Mouse (Mus musculus): Measurements from ENCODE around the gene Ugt1a10. TPM values are rescaled to one million over a fixed set of nuclear protein-coding genes. Genes with fewer than 3 reads are reported as not detected.
"Not testable (repeated sequence)": the region's sequence is repeated elsewhere in the genome, so short reads cannot be mapped to it uniquely, and the experiment has no call there.

Gene Ugt1a10
- total RNA-seq (2021): not detected
- long read RNA-seq, experiment 1: 0 reads
- long read RNA-seq, experiment 2: 0 reads

DNA sequence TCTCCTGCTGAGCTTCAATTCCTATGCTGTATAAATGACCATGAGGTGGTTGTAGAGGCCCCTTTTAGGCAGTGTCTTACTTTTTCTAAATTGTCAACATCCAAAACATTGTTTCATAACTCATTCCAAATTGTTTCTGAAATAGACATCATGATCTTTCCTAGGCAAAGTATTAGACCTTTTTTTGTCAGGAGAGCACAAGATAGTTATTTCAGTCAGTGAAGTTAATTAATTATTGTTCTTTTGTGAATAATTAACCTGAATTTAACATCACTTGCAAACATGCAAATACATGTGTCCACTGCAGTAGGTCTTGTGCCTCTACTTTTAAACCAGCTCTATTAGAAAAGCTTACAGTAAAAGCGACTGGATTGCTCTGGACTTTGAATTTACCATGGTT is at the start of gene Ugt1a10:
Gene Ugt1a10, plus strand, starts transcription at position 301 of the 400 bp plus-strand sequence.
- intact Hi-C loops (cut with DNase I; ENCODE audit: low total_unique reads): no loop called here
- DNase-seq: no peak

DNA sequence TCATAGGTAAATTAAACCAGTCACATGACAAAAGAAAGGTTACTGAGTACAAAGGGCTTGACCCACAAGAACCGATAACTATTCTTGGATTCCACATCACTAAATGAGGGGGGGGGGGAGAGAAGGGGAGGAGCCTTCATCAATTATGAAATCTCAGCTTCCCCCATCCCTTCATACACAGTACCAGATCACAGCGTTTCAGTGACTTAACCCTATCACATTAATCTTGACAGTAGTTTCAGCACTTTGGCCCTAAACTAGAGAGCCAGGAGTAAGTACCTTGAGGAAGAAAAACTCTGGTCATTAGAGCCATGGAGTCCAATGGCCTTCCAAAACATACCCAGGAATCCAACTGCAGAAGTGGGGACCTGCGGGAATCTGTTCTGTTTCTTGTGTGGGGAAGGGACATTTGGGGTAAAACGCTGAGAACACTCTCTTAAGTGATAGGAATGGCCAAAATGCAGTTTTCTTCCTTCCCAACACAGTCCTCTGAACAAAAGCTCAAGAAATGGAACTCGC is 47.4 kb upstream of the Ugt1a10 start:
- intact Hi-C loops (cut with DNase I; ENCODE audit: low total_unique reads): no loop called here
- no peak for DNase-seq

- intact Hi-C loops (cut with DNase I; ENCODE audit: low total_unique reads): no loop called here
Measured at GRCm38 (mm10) chr1:88008211-88008697, 46.9 kb upstream of the Ugt1a10 start, which contains the start of gene Usp40. Usp40 (minus strand) TSS chr1:88008551.

GRCm38 (mm10) chr1:88008735-88009134 is 46.5 kb upstream of the Ugt1a10 start:
- intact Hi-C loops (cut with DNase I; ENCODE audit: low total_unique reads): no loop called here
- DNase-seq: no peak

More at GRCm38 (mm10) chr1:88008211-88008697, 46.9 kb upstream of the Ugt1a10 start, which contains the start of gene Usp40:
- peak; percentile 86 for DNase-seq

GRCm38 (mm10) chr1:88009521-88009920 is 45.7 kb upstream of the Ugt1a10 start:
- intact Hi-C loops (cut with DNase I; ENCODE audit: low total_unique reads): no loop called here
- DNase-seq: no peak

DNA sequence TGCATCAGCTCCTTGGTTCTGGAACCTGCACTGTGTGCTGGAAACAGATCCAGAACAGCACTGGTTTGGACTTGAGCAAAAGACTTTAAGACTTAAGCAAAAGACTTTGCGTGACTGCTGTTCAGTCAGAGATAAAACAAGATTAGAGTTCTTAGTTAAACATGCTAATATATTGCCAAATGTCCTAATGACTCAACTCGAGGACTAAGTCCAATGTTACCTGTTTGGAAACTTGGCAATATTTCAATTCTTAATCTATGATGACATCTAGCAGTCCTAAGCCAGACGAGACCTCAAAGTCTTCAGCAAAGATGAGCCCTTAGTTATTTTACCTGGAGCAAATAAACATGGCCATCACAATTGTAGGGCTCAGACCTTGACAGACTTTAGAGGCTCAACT is 41.5 kb upstream of the Ugt1a10 start:
- intact Hi-C loops (cut with DNase I; ENCODE audit: low total_unique reads): no loop called here
- no peak for DNase-seq

GRCm38 (mm10) chr1:88014194-88014593 is 41.0 kb upstream of the Ugt1a10 start:
- intact Hi-C loops (cut with DNase I; ENCODE audit: low total_unique reads): no loop called here
- DNase-seq: no peak

DNA sequence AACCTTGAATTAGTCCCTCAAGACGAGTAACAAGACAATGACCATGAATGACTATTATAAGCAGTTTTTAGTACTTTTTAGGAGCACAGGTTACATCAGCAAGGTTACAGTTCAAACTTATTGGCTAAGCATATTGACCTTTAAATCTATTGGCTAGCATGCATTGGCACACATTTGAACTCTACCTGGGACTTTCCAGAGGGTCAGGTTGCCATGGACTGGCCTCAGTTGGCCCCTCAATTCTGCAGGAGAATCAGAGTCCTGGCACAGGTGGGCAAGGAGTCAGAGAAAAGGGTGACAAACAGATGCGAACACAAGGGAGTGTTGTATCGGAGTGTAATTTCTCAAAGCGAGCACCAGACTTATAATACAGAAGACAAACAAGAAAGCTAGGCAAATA is 40.5 kb upstream of the Ugt1a10 start:
- intact Hi-C loops (cut with DNase I; ENCODE audit: low total_unique reads): no loop called here
- DNase-seq: no peak

DNA sequence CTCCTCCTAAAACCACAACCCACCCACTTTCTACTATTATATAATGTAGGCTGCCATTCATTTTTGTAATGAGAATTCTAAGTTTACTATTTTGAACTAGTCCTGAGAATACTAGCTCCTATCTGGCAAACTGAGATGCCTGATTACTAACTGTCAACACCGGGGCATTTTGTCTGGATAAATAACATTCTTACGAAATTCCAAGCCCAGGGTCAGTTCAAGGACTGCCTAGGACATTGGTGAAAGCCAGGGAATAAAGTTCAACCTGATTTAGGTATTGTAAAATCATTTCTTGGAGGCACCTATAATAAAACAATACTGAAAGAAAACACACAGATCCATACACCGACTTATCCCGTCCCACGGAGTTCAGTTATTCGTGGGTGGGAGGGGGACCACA is 39.8 kb upstream of the Ugt1a10 start:
- no peak for DNase-seq
- intact Hi-C loops (cut with DNase I; ENCODE audit: low total_unique reads): no loop called here

- intact Hi-C loops (cut with DNase I; ENCODE audit: low total_unique reads); DNase-seq: not testable (repeated sequence)
Measured at GRCm38 (mm10) chr1:88025244-88025643, 29.9 kb upstream of the Ugt1a10 start.

DNA sequence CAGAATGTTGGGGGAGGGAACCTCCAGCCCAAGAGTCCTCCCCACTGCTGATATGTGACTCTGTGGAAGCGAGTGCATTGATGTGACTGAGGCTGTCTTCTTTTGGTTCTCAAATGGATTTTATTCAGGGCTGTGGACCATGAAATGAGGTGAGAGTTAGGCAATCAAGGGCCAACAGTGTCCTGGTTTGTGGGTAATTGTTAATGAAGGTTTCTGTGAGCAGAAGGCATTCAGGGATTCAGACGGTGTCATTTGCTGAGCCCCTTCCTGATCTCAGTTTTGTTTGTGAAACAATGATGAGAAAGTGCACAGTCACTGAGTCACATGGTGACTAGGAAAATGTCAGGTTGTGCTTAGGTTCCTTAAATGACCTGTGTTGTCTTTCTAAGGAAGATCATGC is 12.1 kb upstream of the Ugt1a10 start:
- intact Hi-C loops (cut with DNase I; ENCODE audit: low total_unique reads): not testable (repeated sequence)

DNA sequence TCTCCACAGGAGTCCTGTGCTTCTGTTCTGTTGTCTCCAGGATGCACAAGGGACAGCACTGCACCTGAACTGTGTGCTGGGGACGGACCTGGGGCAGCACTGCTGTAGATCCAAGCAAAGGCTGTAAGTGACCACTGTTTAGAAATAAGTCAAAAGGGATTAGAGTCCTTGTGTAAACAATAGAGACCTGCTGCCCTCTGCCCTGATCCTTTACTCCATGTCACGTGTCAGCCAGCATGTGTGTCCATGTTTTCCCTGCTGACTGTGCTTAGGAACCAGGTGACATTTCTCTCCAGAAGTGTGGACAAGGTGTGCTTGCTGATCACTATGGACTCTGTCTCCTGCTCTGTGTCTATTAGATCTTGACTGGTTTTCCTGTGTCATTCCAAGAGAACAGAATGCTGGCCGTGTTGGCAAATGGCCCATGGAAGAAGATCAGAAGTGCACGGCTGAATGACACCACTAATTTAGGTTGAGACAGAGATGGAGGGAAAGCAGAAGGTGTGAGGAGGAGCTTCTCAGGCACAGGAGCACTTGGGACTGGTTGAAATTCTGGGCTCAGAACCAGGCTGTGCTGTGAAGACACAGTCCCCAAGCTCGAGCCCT is 10.3 kb upstream of the Ugt1a10 start:
- DNase-seq; intact Hi-C loops (cut with DNase I; ENCODE audit: low total_unique reads): not testable (repeated sequence)

More for the DNA sequence above, 12.1 kb upstream of the Ugt1a10 start:
- DNase-seq: not testable (repeated sequence)

DNA sequence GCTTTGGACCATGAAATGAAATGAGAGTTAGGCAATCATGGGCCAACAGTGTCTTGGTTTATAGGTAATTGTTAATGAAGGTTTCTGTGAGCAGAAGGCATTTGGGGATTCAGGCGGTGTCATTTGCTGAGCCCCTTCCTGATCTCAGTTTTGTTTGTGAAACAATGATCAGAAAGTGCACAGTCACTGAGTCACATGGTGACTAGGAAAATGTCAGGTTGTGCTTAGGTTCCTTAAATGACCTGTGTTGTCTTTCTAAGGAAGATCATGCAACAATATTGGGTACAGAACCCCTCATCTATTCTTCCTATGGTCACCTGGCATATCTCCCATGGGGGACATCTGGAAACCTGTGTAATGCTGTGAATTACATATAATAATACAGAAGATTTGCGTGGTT is 7.8 kb upstream of the Ugt1a10 start:
- DNase-seq; intact Hi-C loops (cut with DNase I; ENCODE audit: low total_unique reads): not testable (repeated sequence)

DNA sequence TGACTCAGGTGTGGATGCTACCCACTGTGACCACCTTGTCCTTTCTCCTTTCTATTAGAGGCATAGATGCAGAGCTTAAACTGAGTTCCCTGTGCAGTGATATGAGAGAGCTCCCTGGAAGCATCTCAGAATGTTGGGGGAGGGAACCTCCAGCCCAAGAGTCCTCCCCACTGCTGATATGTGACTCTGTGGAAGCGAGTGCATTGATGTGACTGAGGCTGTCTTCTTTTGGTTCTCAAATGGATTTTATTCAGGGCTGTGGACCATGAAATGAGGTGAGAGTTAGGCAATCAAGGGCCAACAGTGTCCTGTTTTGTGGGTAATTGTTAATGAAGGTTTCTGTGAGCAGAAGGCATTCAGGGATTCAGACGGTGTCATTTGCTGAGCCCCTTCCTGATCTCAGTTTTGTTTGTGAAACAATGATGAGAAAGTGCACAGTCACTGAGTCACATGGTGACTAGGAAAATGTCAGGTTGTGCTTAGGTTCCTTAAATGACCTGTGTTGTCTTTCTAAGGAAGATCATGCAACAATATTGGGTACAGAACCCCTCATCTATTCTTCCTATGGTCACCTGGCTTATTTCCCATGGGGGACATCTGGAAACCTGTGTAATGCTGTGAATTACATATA is 11.4 kb downstream of the Ugt1a10 start:
- intact Hi-C loops (cut with DNase I; ENCODE audit: low total_unique reads): not testable (repeated sequence)

DNA sequence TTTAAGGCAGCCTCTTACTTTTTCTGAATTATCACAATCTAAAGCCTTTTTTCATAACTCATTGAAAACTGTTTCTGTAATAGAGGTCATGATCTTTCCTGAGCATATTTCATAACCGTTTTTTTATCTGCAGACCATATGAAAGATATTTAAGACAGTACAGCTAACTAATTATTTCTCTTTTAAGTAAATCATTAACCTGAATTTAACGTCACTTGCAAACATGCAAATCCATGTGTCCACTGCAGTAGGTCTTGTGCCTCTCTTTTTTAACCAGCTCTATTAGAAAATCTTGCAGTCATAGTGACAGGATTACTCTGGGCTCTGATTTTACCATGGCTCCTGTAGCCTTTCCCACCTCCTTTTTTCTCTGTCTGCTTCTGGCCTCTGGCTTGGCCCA is 15.3 kb downstream of the Ugt1a10 start, which contains the start of gene Ugt1a9:
Gene Ugt1a9, plus strand, starts transcription at position 306 of the 400 bp plus-strand sequence.
- no peak for DNase-seq
- intact Hi-C loops (cut with DNase I; ENCODE audit: low total_unique reads): no loop called here

More for the DNA sequence above, 11.4 kb downstream of the Ugt1a10 start:
- not testable (repeated sequence) for DNase-seq

DNA sequence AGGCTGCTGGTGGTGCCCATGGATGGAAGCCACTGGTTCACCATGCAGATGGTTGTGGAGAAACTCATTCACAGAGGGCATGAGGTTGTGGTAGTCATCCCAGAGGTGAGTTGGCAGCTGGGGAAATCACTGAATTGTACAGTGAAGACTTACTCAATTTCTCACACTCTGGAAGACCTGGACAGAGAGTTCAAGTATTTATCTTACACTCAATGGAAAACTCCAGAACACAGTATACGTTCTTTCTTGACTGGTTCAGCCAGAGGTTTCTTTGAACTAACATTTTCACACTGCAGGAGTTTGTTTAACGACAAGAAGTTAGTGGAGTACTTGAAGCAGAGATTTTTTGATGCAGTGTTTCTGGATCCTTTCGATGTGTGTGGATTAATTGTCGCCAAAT is 15.7 kb downstream of the Ugt1a10 start:
- no peak for DNase-seq
- intact Hi-C loops (cut with DNase I; ENCODE audit: low total_unique reads): no loop called here

- DNase-seq: no peak
- intact Hi-C loops (cut with DNase I; ENCODE audit: low total_unique reads): no loop called here
Measured at GRCm38 (mm10) chr1:88074471-88074870, 19.3 kb downstream of the Ugt1a10 start.

DNA sequence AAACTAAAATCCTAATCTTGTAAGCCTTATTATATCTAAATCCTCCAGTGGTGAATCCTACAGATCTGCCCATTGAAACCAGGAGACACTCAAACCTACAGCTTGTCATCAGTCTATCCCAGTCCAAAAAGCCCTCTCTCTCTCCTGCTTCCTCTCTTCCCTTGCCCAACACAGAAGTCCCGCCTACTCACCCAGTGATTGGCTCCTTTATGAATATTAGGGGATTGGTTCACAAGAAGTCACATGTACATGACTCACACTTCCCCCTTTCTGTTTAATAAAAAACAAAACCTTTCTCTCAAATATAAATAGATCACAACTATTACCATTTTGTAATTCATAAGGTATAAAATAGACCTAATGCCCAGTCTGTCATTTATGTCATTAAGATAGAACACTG is 21.9 kb downstream of the Ugt1a10 start:
- DNase-seq: no peak

GRCm38 (mm10) chr1:88081670-88082069 is 26.5 kb downstream of the Ugt1a10 start:
- intact Hi-C loops (cut with DNase I; ENCODE audit: low total_unique reads): no loop called here

More for the DNA sequence above, 21.9 kb downstream of the Ugt1a10 start:
- intact Hi-C loops (cut with DNase I; ENCODE audit: low total_unique reads): no loop called here

GRCm38 (mm10) chr1:88086125-88086524 is 30.9 kb downstream of the Ugt1a10 start:
- intact Hi-C loops (cut with DNase I; ENCODE audit: low total_unique reads): no loop called here
- no peak for DNase-seq

More at GRCm38 (mm10) chr1:88081670-88082069, 26.5 kb downstream of the Ugt1a10 start:
- no peak for DNase-seq
